Mouse (Mus musculus) lung, postnatal 0 days (tissue): ENCODE measurements around the gene Ccl9. TPM values are rescaled to one million over a fixed set of nuclear protein-coding genes. Genes with fewer than 3 reads are reported as not detected.
"Not testable (repeated sequence)": the region's sequence is repeated elsewhere in the genome, so short reads cannot be mapped to it uniquely, and the experiment has no call there.

Experiments
- ATAC-seq: fragments of 200-750 bp; cut with Nextera tagmentation; 2 replicates; pipeline ENCODE4 v1.8.0; 2017; ENCODE audit warnings: moderate library complexity
- DNase-seq: peaks from one replicate; pipeline ENCODE4 v3.0.0-alpha.2; 2016; ENCODE audit warnings: low spot score
- H3K27ac ChIP-seq: fragments of 300-500 bp; sonication (generic); 2 replicates; pipeline ENCODE4 v1.5.1; 2014; ENCODE audit warnings: antibody characterized with exemption, mild to moderate bottlenecking, low read length, mixed read lengths
- H3K27me3 ChIP-seq: fragments of 300-500 bp; sonication (generic); replicated peaks from 2 replicates; pipeline ENCODE4 v1.6.1; 2014; ENCODE audit warnings: low read length, mixed read lengths; ENCODE audit not compliant: insufficient read depth
- H3K36me3 ChIP-seq: fragments of 300-500 bp; sonication (generic); 2 replicates; pipeline ENCODE4 v1.6.1; 2014; ENCODE audit warnings: low read length, mixed read lengths; ENCODE audit not compliant: insufficient read depth
- H3K4me1 ChIP-seq: fragments of 300-500 bp; sonication (generic); 2 replicates; pipeline ENCODE4 v1.6.1; 2014; ENCODE audit warnings: antibody characterized with exemption, low read depth, low read length, mixed read lengths; ENCODE audit not compliant: insufficient read depth
- H3K4me2 ChIP-seq: fragments of 300-500 bp; sonication (generic); replicated peaks from 2 replicates; pipeline ENCODE4 v1.6.1; 2014; ENCODE audit warnings: low read depth, mild to moderate bottlenecking, low read length, moderate library complexity, mixed read lengths
- H3K4me3 ChIP-seq: fragments of 300-500 bp; sonication (generic); 2 replicates; pipeline ENCODE4 v1.5.1; 2014; ENCODE audit warnings: low read depth, low read length
- H3K9ac ChIP-seq: fragments of 300-500 bp; sonication (generic); replicated peaks from 2 replicates; pipeline ENCODE4 v1.6.1; 2014; ENCODE audit warnings: low read depth, mild to moderate bottlenecking
- H3K9me3 ChIP-seq: fragments of 300-500 bp; sonication (generic); 2 replicates; pipeline ENCODE4 v1.6.1; 2016; ENCODE audit warnings: low read length, mixed read lengths
- CTCF ChIP-seq: IDR thresholded peaks from 2 replicates; pipeline ENCODE4 v1.5.1; 2016; ENCODE audit warnings: antibody characterized with exemption, mild to moderate bottlenecking
- EP300 ChIP-seq: IDR thresholded peaks from 2 replicates; pipeline ENCODE4 v1.6.1; 2016; ENCODE audit warnings: antibody characterized with exemption, mild to moderate bottlenecking, control low read depth
- WGBS: fragments of 180-500 bp; shearing (Covaris S2); extraction: QIAGEN DNeasy Blood & Tissue Kit; methylation state at CpG from one replicate; pipeline ENCODE4 v1.1.7; 2014; 5-methylcytosine and 5-hydroxymethylcytosine counted together
- polyA plus RNA-seq: library from polyadenylated mRNA; unstranded; fragments of >200 nt; fragmentation: Nextera tagmentation; extraction: Ambion mirVana; gene quantifications from 2 replicates; pipeline ENCODE4 v1.2.1, GENCODE M21; 2015

Ccl9 gene
- polyA plus RNA-seq, 1 experiment from 2014 or later = 29.8 TPM

- no peak for ATAC-seq
These were observed 16.0 kb downstream of the Ccl9 start for GRCm38 (mm10) chr11:83562311-83562887.

GRCm38 (mm10) chr11:83560405-83560804, 18.0 kb downstream of the Ccl9 start:
- no peaks in the 10 kb centered on the region for H3K9me3 ChIP-seq
- no peaks in the 10 kb centered on the region for H3K4me1 ChIP-seq
- no peak overlapping the region for H3K4me2 ChIP-seq
- DNase-seq = no peak
- no peaks in the 10 kb centered on the region for H3K36me3 ChIP-seq
- 66% methylated on average over 6 of the region's 6 CpGs for WGBS
- TF ChIP-seq EP300 (no peak), CTCF (no peak)
- no peaks in the 10 kb centered on the region for H3K27me3 ChIP-seq
- no peak overlapping the region for H3K27ac ChIP-seq
- H3K4me3 ChIP-seq = no peak overlapping the region
- H3K9ac ChIP-seq = no peak overlapping the region
- ATAC-seq = no peak

More at GRCm38 (mm10) chr11:83562311-83562887, 16.0 kb downstream of the Ccl9 start:
- Histone ChIP-seq H3K4me1 (no peaks in the 10 kb centered on the region), H3K4me3 (no peak overlapping the region), H3K4me2 (no peak overlapping the region), H3K9me3 (no peaks in the 10 kb centered on the region), H3K9ac (no peak overlapping the region), H3K36me3 (no peaks in the 10 kb centered on the region), H3K27ac (no peak overlapping the region), H3K27me3 (no peaks in the 10 kb centered on the region)
- 61% methylated on average over 6 of the region's 6 CpGs for WGBS
- no peak for DNase-seq
- TF ChIP-seq CTCF (no peak), EP300 (no peak)

GRCm38 (mm10) chr11:83557074-83557473, 21.4 kb downstream of the Ccl9 start:
- no peaks in the 10 kb centered on the region for H3K27me3 ChIP-seq
- no peaks in the 10 kb centered on the region for H3K36me3 ChIP-seq
- no peaks in the 10 kb centered on the region for H3K4me1 ChIP-seq
- TF ChIP-seq CTCF = no peak
- no peak for TF ChIP-seq EP300
- ATAC-seq (no peak), DNase-seq (no peak)
- no peak overlapping the region for H3K4me2 ChIP-seq
- no peak overlapping the region for H3K4me3 ChIP-seq
- WGBS = 48% methylated on average over 10 of the region's 10 CpGs
- H3K27ac ChIP-seq = no peak overlapping the region
- H3K9me3 ChIP-seq = no peaks in the 10 kb centered on the region
- no peak overlapping the region for H3K9ac ChIP-seq

- H3K4me1 ChIP-seq = no peaks in the 10 kb centered on the region
- no peak overlapping the region for H3K4me3 ChIP-seq
- H3K9me3 ChIP-seq = no peaks in the 10 kb centered on the region
- TF ChIP-seq EP300 = no peak; the same call in 1 of the 2 replicates
- TF ChIP-seq CTCF = peak; percentile 87
- peak; percentile 91 for DNase-seq
- H3K36me3 ChIP-seq = no peaks in the 10 kb centered on the region
- H3K27ac ChIP-seq = no peak overlapping the region
- 24% methylated on average over 8 of the region's 8 CpGs for WGBS
- no peak overlapping the region for H3K9ac ChIP-seq
- no peaks in the 10 kb centered on the region for H3K27me3 ChIP-seq
- peak; percentile 85 for ATAC-seq
- no peak overlapping the region for H3K4me2 ChIP-seq
These were observed 22.2 kb downstream of the Ccl9 start for GRCm38 (mm10) chr11:83556085-83556781.

- no peak overlapping the region for H3K4me3 ChIP-seq
- no peak for DNase-seq
- no peaks in the 10 kb centered on the region for H3K27me3 ChIP-seq
- WGBS = 61% methylated on average over 5 of the region's 5 CpGs
- no peak for ATAC-seq
- no peaks in the 10 kb centered on the region for H3K36me3 ChIP-seq
- no peak overlapping the region for H3K27ac ChIP-seq
- H3K4me2 ChIP-seq = no peak overlapping the region
- no peak for TF ChIP-seq CTCF
- no peak for TF ChIP-seq EP300
- no peaks in the 10 kb centered on the region for H3K4me1 ChIP-seq
- no peaks in the 10 kb centered on the region for H3K9me3 ChIP-seq
- no peak overlapping the region for H3K9ac ChIP-seq
These were observed 26.8 kb downstream of the Ccl9 start for GRCm38 (mm10) chr11:83551668-83552067.

- H3K36me3 ChIP-seq, H3K27ac ChIP-seq, H3K4me3 ChIP-seq, DNase-seq, H3K27me3 ChIP-seq, H3K9me3 ChIP-seq, H3K9ac ChIP-seq, H3K4me2 ChIP-seq, ATAC-seq, H3K4me1 ChIP-seq: not testable (repeated sequence)
- 76% methylated on average over 7 of the region's 7 CpGs for WGBS
These were observed 27.4 kb downstream of the Ccl9 start for GRCm38 (mm10) chr11:83551037-83551436.
